Mouse (Mus musculus) hindbrain, embryonic 15.5 days (tissue): ENCODE measurements around the gene Iqck. TPM values are rescaled to one million over a fixed set of nuclear protein-coding genes. Genes with fewer than 3 reads are reported as not detected.

Experiments used
- ATAC-seq: fragments of 200-750 bp; cut with Nextera tagmentation; 2 replicates; pipeline ENCODE4 v1.8.0; 2017; ENCODE audit warnings: low read depth, moderate number of reproducible peaks, moderate TSS enrichment; ENCODE audit not compliant: low FRiP score
- H3K27ac ChIP-seq: fragments of 300-500 bp; sonication (generic); replicated peaks from 2 replicates; pipeline ENCODE4 v1.5.1; 2015; ENCODE audit warnings: mild to moderate bottlenecking, inconsistent platforms
- H3K27me3 ChIP-seq: fragments of 300-500 bp; sonication (generic); 2 replicates; pipeline ENCODE4 v1.6.1; 2015; ENCODE audit warnings: control low read depth, inconsistent platforms
- H3K36me3 ChIP-seq: fragments of 300-500 bp; sonication (generic); 2 replicates; pipeline ENCODE4 v1.6.1; 2015; ENCODE audit warnings: control low read depth, inconsistent platforms
- H3K4me1 ChIP-seq: fragments of 300-500 bp; sonication (generic); replicated peaks from 2 replicates; pipeline ENCODE4 v1.6.1; 2015; ENCODE audit warnings: control low read depth, inconsistent platforms
- H3K4me2 ChIP-seq: fragments of 300-500 bp; sonication (generic); 2 replicates; pipeline ENCODE4 v1.6.1; 2015; ENCODE audit warnings: moderate library complexity, mild to moderate bottlenecking, inconsistent platforms
- H3K4me3 ChIP-seq: fragments of 300-500 bp; sonication (generic); 2 replicates; pipeline ENCODE4 v1.5.1; 2015; ENCODE audit warnings: mild to moderate bottlenecking, inconsistent platforms
- H3K9ac ChIP-seq: fragments of 300-500 bp; sonication (generic); 2 replicates; pipeline ENCODE4 v1.6.1; 2015; ENCODE audit warnings: inconsistent platforms
- H3K9me3 ChIP-seq: fragments of 300-500 bp; sonication (generic); 2 replicates; pipeline ENCODE4 v1.6.1; 2016; ENCODE audit warnings: control low read depth, inconsistent platforms
- WGBS: fragments of 180-500 bp; shearing (Covaris S2); methylation state at CpG from one replicate; pipeline ENCODE4 v1.1.7; 2015; 5-methylcytosine and 5-hydroxymethylcytosine counted together
- polyA plus RNA-seq: library from polyadenylated mRNA; unstranded; fragments of >200 nt; fragmentation: Nextera tagmentation; extraction: Ambion mirVana; gene quantifications from 2 replicates; pipeline ENCODE4 v1.2.1, GENCODE M21; 2015

Iqck gene
- polyA plus RNA-seq, 1 experiment from 2014 or later: 3.7 TPM

- peak; percentile 39 for ATAC-seq
- H3K36me3 ChIP-seq: no peaks in the 10 kb centered on the region
- no peak overlapping the region for H3K9ac ChIP-seq
- H3K27ac ChIP-seq: no peak overlapping the region
- H3K9me3 ChIP-seq: no peaks in the 10 kb centered on the region
- H3K4me3 ChIP-seq: no peak overlapping the region
- no peaks in the 10 kb centered on the region for H3K27me3 ChIP-seq
- WGBS: 66% methylated on average over 19 of the region's 19 CpGs
- H3K4me1 ChIP-seq: peaks cover 29% of the 10 kb centered on the region
- no peak overlapping the region for H3K4me2 ChIP-seq
These were observed 128.4 kb downstream of the Iqck start for GRCm38 (mm10) chr7:118983961-118984360.

GRCm38 (mm10) chr7:118985786-118986185 is 130.2 kb downstream of the Iqck start:
- no peaks in the 10 kb centered on the region for H3K27me3 ChIP-seq
- H3K4me2 ChIP-seq: no peak overlapping the region
- no peak for ATAC-seq
- no peak overlapping the region for H3K9ac ChIP-seq
- no peak overlapping the region for H3K4me3 ChIP-seq
- H3K9me3 ChIP-seq: no peaks in the 10 kb centered on the region
- WGBS: 81% methylated on average over 4 of the region's 4 CpGs
- no peaks in the 10 kb centered on the region for H3K36me3 ChIP-seq
- H3K27ac ChIP-seq: no peak overlapping the region
- H3K4me1 ChIP-seq: peaks cover 35% of the 10 kb centered on the region

- no peak for ATAC-seq
- 56% methylated on average over 4 of the region's 4 CpGs for WGBS
- Histone ChIP-seq H3K9me3 (no peaks in the 10 kb centered on the region), H3K27me3 (no peaks in the 10 kb centered on the region), H3K27ac (no peak overlapping the region), H3K9ac (no peak overlapping the region), H3K4me3 (no peak overlapping the region), H3K4me2 (no peak overlapping the region), H3K4me1 (peaks cover 38% of the 10 kb centered on the region), H3K36me3 (no peaks in the 10 kb centered on the region)
These were observed 130.8 kb downstream of the Iqck start for GRCm38 (mm10) chr7:118986369-118986768.

GRCm38 (mm10) chr7:118989275-118989856 is 133.8 kb downstream of the Iqck start:
- H3K36me3 ChIP-seq: no peaks in the 10 kb centered on the region
- no peak overlapping the region for H3K9ac ChIP-seq
- no peak for ATAC-seq
- H3K9me3 ChIP-seq: no peaks in the 10 kb centered on the region
- no peak overlapping the region for H3K27ac ChIP-seq
- peaks cover 56% of the 10 kb centered on the region for H3K4me1 ChIP-seq
- H3K4me3 ChIP-seq: no peak overlapping the region
- 88% methylated on average over 5 of the region's 5 CpGs for WGBS
- no peaks in the 10 kb centered on the region for H3K27me3 ChIP-seq
- H3K4me2 ChIP-seq: no peak overlapping the region

GRCm38 (mm10) chr7:118990282-118990681 is 134.7 kb downstream of the Iqck start:
- Histone ChIP-seq H3K4me2 (no peak overlapping the region), H3K9me3 (no peaks in the 10 kb centered on the region), H3K4me1 (peaks cover 61% of the 10 kb centered on the region), H3K9ac (no peak overlapping the region), H3K27ac (no peak overlapping the region), H3K27me3 (no peaks in the 10 kb centered on the region), H3K4me3 (no peak overlapping the region), H3K36me3 (no peaks in the 10 kb centered on the region)
- 47% methylated on average over 6 of the region's 6 CpGs for WGBS
- ATAC-seq: no peak

- Histone ChIP-seq H3K27me3 (no peaks in the 10 kb centered on the region), H3K9me3 (no peaks in the 10 kb centered on the region), H3K4me1 (peaks cover 61% of the 10 kb centered on the region), H3K36me3 (no peaks in the 10 kb centered on the region), H3K27ac (peak overlapping the region; percentile 60; the same call in 1 of the 2 replicates), H3K4me2 (0 out of 2 replicates have a peak overlapping the region, but pooled peaks have one; percentile 5), H3K9ac (no peak overlapping the region), H3K4me3 (no peak overlapping the region)
- WGBS: 14% methylated on average over 4 of the region's 4 CpGs
- ATAC-seq: no peak
These were observed 135.9 kb downstream of the Iqck start for GRCm38 (mm10) chr7:118991341-118991884.

GRCm38 (mm10) chr7:118992080-118992560 is 136.6 kb downstream of the Iqck start:
- peak overlapping the region; percentile 64 for H3K4me2 ChIP-seq
- 13% methylated on average over 6 of the region's 6 CpGs for WGBS

GRCm38 (mm10) chr7:118992623-118993405 is 137.3 kb downstream of the Iqck start:
- Histone ChIP-seq H3K4me1 (peaks cover 61% of the 10 kb centered on the region), H3K4me3 (peak overlapping the region; percentile 43), H3K9ac (0 out of 2 replicates have a peak overlapping the region, but pooled peaks have one; percentile 4), H3K36me3 (no peaks in the 10 kb centered on the region), H3K9me3 (no peaks in the 10 kb centered on the region), H3K27me3 (no peaks in the 10 kb centered on the region), H3K4me2 (peak overlapping the region; percentile 64), H3K27ac (peak overlapping the region; percentile 60)
- no peak for ATAC-seq
- WGBS: 9% methylated on average over 13 of the region's 13 CpGs

More at GRCm38 (mm10) chr7:118992080-118992560, 136.6 kb downstream of the Iqck start:
- H3K36me3 ChIP-seq: no peaks in the 10 kb centered on the region
- peak overlapping the region; percentile 60; the same call in 1 of the 2 replicates for H3K27ac ChIP-seq
- H3K4me1 ChIP-seq: peaks cover 61% of the 10 kb centered on the region
- H3K9ac ChIP-seq: no peak overlapping the region
- ATAC-seq: no peak
- H3K9me3 ChIP-seq: no peaks in the 10 kb centered on the region
- H3K4me3 ChIP-seq: peak overlapping the region; percentile 43; the same call in 1 of the 2 replicates
- H3K27me3 ChIP-seq: no peaks in the 10 kb centered on the region

GRCm38 (mm10) chr7:118993597-118994230 is 138.2 kb downstream of the Iqck start:
- Histone ChIP-seq H3K9me3 (no peaks in the 10 kb centered on the region), H3K4me2 (peak overlapping the region; percentile 64), H3K36me3 (no peaks in the 10 kb centered on the region), H3K27me3 (no peaks in the 10 kb centered on the region), H3K27ac (peak overlapping the region; percentile 9), H3K4me3 (peak overlapping the region; percentile 43), H3K9ac (peak overlapping the region; percentile 50), H3K4me1 (peaks cover 61% of the 10 kb centered on the region)
- WGBS: 1% methylated on average over 26 of the region's 26 CpGs
- 0 out of 2 replicates have a peak, but pooled peaks have one; percentile 4 for ATAC-seq

- peak overlapping the region; percentile 9 for H3K27ac ChIP-seq
- H3K4me2 ChIP-seq: peak overlapping the region; percentile 64
- peak overlapping the region; percentile 50 for H3K9ac ChIP-seq
- no peaks in the 10 kb centered on the region for H3K36me3 ChIP-seq
- H3K27me3 ChIP-seq: no peaks in the 10 kb centered on the region
- no peaks in the 10 kb centered on the region for H3K9me3 ChIP-seq
- peaks cover 61% of the 10 kb centered on the region for H3K4me1 ChIP-seq
- ATAC-seq: peak; percentile 4
- H3K4me3 ChIP-seq: peak overlapping the region; percentile 43
- under 1% methylated on average over 21 of the region's 21 CpGs for WGBS
These were observed 138.8 kb downstream of the Iqck start for GRCm38 (mm10) chr7:118994231-118994842.

- peaks cover 58% of the 10 kb centered on the region for H3K4me1 ChIP-seq
- peak within 1 kb of the TSS; percentile 64 for H3K4me2 ChIP-seq
- no peaks in the 10 kb centered on the region for H3K27me3 ChIP-seq
- H3K9ac ChIP-seq: peak within 1 kb of the TSS; percentile 50
- peak within 1 kb of the TSS; percentile 43 for H3K4me3 ChIP-seq
- WGBS: under 1% methylated on average over 39 of the region's 44 CpGs
- H3K27ac ChIP-seq: peak within 1 kb of the TSS; percentile 9
- peak; percentile 87 for ATAC-seq
- no peaks in the 10 kb centered on the region for H3K36me3 ChIP-seq
- H3K9me3 ChIP-seq: no peaks in the 10 kb centered on the region
These were observed 139.5 kb downstream of the Iqck start, which contains the start of gene Gprc5b for GRCm38 (mm10) chr7:118995007-118995406. Gprc5b (minus strand) TSS chr7:118995211.
